Mouse (Mus musculus) MN1 (cell line): ENCODE results near the gene Thy1.

ENCODE experiments used
- DNase-seq: peaks from one replicate; pipeline ENCODE4 v3.0.0-alpha.2; 2016; ENCODE audit warnings: low spot score

Gene Thy1

GRCm38 (mm10) chr9:44042836-44043707, at the start of gene Thy1:
Gene Thy1, plus strand, starts transcription at chr9:44043384.
- peak; percentile 38 for DNase-seq

DNA sequence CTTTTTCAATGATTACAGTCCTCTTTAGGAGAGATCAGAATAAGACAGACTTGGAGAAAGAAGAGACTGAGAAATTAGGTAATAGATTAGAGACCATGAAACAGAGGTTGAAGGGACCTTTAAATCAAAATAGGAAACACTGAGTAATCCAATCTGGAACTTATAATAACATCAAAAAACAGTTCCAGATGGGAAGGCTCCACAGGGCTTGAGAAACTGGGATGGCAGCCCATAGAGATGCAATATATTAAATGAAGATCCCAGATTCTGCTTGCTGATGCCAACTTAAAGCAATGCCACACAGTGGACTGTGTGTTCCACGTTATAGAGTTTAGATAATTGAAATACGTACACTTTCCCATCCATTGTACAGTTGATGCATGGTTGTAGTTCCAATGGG, 45.5 kb upstream of the Thy1 start:
- DNase-seq: no peak

- no peak for DNase-seq
Observed at GRCm38 (mm10) chr9:43998851-43999250, 44.3 kb upstream of the Thy1 start.

GRCm38 (mm10) chr9:44004362-44004761, 38.8 kb upstream of the Thy1 start:
- no peak for DNase-seq

- DNase-seq: no peak
Observed at GRCm38 (mm10) chr9:44005305-44005704, 37.9 kb upstream of the Thy1 start.

- no peak for DNase-seq
Observed at GRCm38 (mm10) chr9:44007323-44007722, 35.9 kb upstream of the Thy1 start.

GRCm38 (mm10) chr9:44007991-44008390, 35.2 kb upstream of the Thy1 start:
- no peak for DNase-seq

DNA sequence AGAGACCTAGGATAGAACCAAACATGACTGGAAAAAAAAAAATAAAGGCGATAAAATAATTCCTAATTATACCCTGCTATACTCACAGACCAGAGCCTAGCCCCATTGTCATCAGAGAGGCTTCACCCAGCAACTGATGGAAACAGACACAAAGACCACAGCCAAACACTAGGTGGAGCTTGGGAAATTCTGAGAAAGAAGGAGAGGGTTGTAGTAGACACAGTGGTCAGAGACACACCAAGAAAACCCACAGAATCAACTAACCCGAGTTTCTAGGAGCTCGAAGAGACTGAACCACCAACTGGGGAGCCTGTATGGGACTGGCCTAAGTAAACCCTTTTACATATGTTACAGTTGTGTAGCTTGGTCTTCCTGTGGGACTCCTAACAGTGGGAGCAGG, 32.3 kb upstream of the Thy1 start:
- no peak for DNase-seq

DNA sequence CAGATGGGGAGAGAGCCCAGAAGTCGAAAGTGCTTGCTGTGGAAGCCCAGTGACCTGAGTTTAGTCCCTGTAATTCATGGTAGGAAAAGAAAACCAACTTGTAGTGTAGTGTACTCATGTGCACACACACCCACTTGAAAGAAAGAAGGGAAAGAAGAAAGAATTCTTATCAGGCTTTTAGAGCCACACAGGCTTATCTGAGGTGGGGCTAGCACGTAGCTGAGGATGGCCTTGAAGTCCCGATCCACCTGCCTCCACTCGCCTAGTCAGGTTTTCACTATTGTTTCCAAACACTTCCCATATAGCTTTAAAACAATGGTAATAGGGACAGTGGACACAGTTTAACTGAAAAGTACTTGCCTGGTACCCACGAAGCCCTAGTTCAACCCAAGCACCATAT, 31.5 kb upstream of the Thy1 start:
- no peak for DNase-seq

DNA sequence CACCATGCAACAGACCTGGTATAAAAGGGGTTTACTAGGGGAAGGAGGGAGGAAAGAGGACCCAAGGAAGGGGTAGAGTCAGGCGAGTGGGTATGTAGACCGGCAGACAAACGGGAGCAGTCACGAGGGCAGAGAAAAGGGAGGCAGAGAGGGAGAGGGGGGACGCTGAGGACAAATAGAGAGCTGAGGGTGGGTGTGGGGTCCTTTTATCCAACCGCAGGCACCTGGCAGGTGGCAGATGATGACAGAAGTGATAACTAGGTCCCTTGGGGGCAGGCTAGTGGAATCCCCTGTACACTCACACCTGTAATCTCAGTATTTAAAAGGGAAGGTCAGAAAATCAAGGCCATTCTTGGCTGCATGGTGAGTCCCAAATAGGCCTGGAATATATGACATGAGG, 31.0 kb upstream of the Thy1 start:
- DNase-seq: no peak

DNA sequence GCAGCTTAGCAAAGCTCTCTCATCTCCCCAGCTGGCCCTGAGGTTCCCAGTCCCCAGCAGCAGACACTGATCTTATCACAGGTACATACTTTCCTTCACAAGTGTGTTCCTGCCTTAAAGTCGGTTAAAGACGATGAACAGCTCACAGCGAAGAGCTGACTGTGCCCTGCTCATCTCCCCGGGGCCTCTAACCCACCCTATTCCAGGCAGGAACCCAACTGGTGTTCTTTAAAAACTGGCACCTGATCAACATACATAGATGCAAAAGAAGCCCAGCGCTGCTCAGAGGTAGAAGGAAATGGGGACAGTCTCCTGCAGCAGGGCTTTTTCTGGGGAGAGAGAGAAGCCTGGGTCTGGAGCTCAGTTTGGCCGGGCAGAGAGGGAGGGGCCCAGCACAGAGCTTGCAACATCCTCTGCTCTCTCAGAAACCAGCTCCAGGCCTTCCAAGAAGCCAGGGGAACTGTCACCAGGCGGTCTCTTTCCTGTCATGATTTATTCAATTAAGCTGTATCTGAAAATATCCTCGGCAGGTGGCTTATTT, 30.4 kb upstream of the Thy1 start:
- DNase-seq: peak; percentile 63

DNA sequence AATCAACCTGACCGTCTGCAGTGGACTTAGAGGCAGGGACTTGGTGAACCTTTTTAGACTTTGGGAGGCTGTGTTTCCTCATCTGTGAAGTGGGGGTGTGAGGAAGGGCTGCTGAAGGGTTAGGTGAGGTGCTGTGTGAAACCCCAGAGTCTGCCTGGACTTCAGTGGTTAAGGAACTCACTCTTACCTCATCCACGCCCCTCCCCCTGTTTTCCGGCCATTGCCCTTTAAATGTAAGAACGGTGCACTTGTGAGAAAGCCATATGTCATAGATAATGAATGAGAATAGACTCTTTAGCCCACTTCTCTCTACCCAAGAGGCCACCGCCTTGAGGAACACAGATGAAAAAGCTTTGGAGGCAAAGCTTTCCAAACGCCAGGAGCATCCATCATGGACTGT, 29.4 kb upstream of the Thy1 start:
- DNase-seq: no peak

GRCm38 (mm10) chr9:44016304-44016703, 26.9 kb upstream of the Thy1 start:
- DNase-seq: no peak

GRCm38 (mm10) chr9:44017846-44018245, 25.3 kb upstream of the Thy1 start:
- DNase-seq: no peak

- DNase-seq: no peak
Observed at GRCm38 (mm10) chr9:44020001-44020400, 23.2 kb upstream of the Thy1 start.

DNA sequence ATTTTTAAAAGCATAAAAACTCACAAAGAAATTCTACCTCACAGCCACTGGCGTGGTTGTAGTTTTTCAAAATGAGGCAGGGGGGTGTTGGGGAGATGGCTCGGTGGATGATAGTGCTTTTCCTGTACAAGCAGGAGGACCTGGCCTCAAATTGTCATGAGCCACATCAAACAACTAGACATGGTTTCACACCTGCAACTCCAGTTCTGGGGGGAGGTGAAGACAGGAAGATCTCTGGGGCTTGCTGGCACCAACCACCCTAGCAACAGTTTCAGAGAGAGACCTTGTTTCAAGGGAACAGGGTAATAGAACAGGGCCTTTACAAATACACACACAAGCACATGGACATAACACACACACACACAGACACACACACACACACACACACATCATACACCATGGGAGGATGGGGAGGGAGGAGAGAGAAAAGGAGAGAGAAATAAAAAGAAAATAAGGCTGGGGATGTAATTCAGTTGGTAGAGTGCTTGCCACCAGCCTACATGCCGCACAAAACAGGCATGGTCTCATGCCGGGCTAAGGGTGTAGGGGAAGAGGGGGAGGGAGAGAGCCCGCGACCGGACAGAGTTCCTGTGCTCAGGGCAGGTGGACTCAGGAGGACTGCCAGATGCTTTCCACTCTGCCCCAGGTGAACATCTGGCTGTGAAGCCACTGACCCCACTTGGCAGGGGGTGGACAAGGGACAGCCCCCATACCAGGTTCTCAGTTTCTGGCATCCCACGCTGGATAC, 20.9 kb upstream of the Thy1 start:
- no peak for DNase-seq

DNA sequence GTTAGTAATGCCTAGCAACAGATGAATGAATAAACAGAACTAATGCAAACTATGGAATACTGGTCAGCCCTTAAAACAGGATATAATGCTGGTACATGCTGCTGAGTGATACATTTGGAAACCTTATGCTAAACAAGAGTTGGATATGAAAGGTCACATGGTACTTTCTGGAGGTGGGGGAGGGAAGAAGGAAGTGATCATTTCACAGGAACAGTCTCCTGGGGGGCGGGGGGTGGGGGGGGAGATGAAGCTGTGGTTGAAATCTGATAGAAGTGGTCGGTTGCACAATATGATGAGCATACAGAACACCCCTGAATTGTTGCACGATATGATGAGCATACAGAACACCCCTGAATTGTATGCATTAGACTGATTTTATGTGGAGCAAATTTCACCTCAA, 19.1 kb upstream of the Thy1 start:
- DNase-seq: no peak

GRCm38 (mm10) chr9:44029580-44030236, 13.5 kb upstream of the Thy1 start:
- DNase-seq: no peak

DNA sequence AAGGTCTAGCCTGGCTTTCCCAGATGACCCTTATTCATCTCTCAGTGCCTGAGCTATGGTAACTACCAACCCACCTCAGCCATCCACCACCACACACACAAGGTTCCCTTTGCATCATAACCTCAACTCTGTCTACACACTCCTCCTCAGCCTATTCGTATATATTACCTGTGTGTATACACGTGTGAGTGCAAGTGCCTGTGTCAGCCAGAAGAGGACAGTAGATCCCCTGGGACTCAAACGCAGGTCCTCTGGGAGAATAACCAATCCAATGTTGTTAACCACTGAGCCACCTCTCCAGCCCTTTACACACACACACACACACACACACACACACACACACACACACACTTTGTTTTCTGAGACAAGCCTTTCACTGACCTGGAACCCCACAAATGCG, 12.5 kb upstream of the Thy1 start:
- DNase-seq: no peak

GRCm38 (mm10) chr9:44031079-44031478, 12.1 kb upstream of the Thy1 start:
- DNase-seq: no peak

DNA sequence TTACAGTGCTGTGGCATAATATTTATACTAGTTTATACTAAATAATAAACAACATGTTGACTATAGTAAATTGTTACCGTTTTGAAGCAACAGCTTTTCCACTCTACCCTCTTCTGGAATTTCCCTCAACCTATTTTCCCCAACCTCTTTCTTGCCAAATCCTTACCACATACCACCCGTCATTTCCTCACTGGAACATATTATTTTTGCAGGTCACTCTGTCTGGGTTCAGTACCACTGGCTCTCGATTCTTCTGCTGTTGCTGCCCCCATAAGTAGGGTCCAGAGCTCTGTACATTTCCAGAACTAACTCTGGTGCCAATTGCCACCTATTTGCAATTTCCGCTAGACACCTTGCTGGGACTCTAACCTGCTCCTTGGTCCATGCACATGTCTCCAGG, 11.2 kb upstream of the Thy1 start:
- no peak for DNase-seq

DNA sequence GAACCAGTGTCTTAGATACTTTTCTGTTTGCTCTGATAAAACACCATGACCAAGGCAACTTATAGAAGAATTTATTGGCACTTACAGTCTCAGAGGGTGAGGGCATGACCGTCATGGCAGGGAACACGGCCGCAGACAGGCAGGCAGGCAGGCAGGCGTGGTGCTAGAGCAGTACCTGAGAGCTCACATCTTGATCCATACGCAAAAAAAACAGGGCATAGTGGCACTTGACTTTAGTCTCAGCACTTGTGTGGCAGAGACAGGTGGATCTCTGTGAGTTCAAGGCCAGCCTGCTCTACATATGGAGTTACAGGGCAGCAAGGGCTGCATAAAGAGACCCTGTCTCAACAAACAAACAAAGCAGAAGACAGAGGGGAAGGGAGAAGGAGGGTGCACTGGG, 9.9 kb upstream of the Thy1 start:
- no peak for DNase-seq
